Mouse (Mus musculus) heart, postnatal 0 days (tissue): Measurements from ENCODE around the gene Itgam.

Experiments
- CTCF ChIP-seq: IDR thresholded peaks from 2 replicates; pipeline ENCODE4 v1.5.1; 2016; ENCODE audit warnings: antibody characterized with exemption, control low read depth, low read depth
- EP300 ChIP-seq: IDR thresholded peaks from 2 replicates; pipeline ENCODE4 v1.6.1; 2016; ENCODE audit warnings: antibody characterized with exemption, low read depth

- TF ChIP-seq CTCF, result no peak
- TF ChIP-seq EP300, result no peak
Observed at GRCm38 (mm10) chr7:128139611-128140010, 77.2 kb downstream of the Itgam start.
